Mouse (Mus musculus) adipocyte (in vitro differentiated cells): ENCODE results near the gene Itk.
A peak's percentile ranks its signal among the peaks of the same experiment; 100 is the strongest.

Experiments used
- DNase-seq: peaks from one replicate; pipeline ENCODE4 v3.0.0-alpha.2; 2016; ENCODE audit warnings: low spot score

Itk gene

DNA sequence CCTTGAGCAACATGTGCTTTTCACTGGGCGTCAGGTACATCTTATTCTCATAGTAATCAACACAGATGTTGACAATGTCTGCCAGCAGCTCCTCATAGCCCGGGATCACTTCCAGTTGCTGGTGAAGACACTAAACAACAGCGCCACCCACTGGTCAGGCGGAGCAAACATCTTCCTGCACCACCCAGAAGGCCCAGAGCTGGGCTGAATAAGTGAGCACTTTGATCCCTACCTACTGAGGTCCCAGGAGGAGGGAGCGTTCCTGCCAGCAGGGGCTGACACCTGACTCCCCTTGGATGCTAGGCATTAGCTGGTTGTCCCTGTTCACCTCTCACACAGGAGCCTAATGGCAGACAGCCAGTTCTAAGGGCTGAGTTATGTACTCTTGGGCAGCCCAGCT lies 112.5 kb downstream of the Itk start:
- peak; percentile 14 for DNase-seq

DNA sequence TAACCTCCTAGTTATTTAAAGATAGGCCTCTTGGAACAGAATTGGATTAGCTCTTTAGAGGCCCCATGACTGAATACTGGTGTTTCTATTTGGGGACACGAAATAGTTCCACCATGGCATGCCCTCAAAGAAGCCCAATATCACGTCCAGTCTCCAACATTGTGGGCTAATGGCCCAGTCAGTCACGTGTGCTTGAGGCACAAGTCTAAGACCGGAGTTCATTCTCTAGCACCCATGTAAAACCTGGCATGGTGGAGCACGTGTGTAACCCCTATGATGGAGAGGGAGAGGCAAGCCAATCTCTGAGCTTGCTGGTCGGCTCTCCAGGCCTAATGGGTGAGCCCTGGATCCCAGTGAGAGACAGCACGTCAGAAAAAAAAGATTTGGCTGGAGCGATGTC lies 113.1 kb downstream of the Itk start:
- DNase-seq, result no peak

DNA sequence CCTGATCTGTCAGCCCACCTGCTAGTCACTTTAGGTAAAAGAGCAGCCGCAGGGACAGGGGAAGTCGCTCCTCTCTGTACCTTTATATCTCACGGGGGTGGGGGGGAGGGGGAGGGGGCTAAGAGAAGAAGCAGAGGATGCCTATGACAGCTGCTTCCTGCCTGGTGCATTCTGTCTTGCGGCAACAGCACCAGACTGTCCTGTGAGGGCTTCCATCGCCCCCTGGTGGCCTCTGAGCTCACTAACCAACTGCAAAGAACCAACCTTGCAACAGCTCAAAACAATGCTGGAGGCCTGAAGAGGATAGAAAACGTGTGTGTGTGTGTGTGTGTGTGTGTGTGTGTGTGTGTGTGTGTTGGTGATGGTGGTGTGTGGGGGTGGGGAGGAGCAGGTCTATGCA lies 114.0 kb downstream of the Itk start:
- DNase-seq, result peak; percentile 66
